Mouse (Mus musculus) forebrain, embryonic 11.5 days (tissue): ENCODE data around the gene Scn3b. TPM values are rescaled to one million over a fixed set of nuclear protein-coding genes. Genes with fewer than 3 reads are reported as not detected.

ENCODE experiments used
- ATAC-seq: fragments of 200-750 bp; cut with Nextera tagmentation; replicated peaks from 2 replicates; pipeline ENCODE4 v1.8.0; 2017; ENCODE audit warnings: moderate TSS enrichment; ENCODE audit not compliant: low FRiP score
- DNase-seq: peaks from one replicate; pipeline ENCODE4 v3.0.0-alpha.2; 2017; ENCODE audit warnings: low spot score
- H3K27ac ChIP-seq: fragments of 300-500 bp; sonication (generic); 2 replicates; pipeline ENCODE4 v1.5.1; 2014; ENCODE audit warnings: low read depth, low read length
- H3K27me3 ChIP-seq: fragments of 300-500 bp; sonication (generic); 2 replicates; pipeline ENCODE4 v1.6.1; 2014; ENCODE audit warnings: mild to moderate bottlenecking, low read length, mixed read lengths; ENCODE audit not compliant: control insufficient read depth, insufficient read depth
- H3K36me3 ChIP-seq: fragments of 300-500 bp; sonication (generic); 2 replicates; pipeline ENCODE4 v1.6.1; 2014; ENCODE audit warnings: mild to moderate bottlenecking, low read length, moderate library complexity, mixed read lengths; ENCODE audit not compliant: control insufficient read depth, insufficient read depth
- H3K4me1 ChIP-seq: fragments of 300-500 bp; sonication (generic); replicated peaks from 2 replicates; pipeline ENCODE4 v1.6.1; 2014; ENCODE audit warnings: low read length, mixed read lengths; ENCODE audit not compliant: control insufficient read depth, insufficient read depth
- H3K4me2 ChIP-seq: fragments of 300-500 bp; sonication (generic); 2 replicates; pipeline ENCODE4 v1.6.1; 2014; ENCODE audit warnings: low read depth, mild to moderate bottlenecking, low read length, moderate library complexity, mixed read lengths; ENCODE audit not compliant: severe bottlenecking
- H3K4me3 ChIP-seq: fragments of 300-500 bp; sonication (generic); 2 replicates; pipeline ENCODE4 v1.5.1; 2014; ENCODE audit warnings: low read depth, low read length
- H3K9ac ChIP-seq: fragments of 300-500 bp; sonication (generic); 2 replicates; pipeline ENCODE4 v1.6.1; 2014; ENCODE audit warnings: low read length
- H3K9me3 ChIP-seq: fragments of 300-500 bp; sonication (generic); 2 replicates; pipeline ENCODE4 v1.6.1; 2016; ENCODE audit warnings: low read length, mixed read lengths; ENCODE audit not compliant: control insufficient read depth
- WGBS: fragments of 180-500 bp; shearing (Covaris S2); extraction: QIAGEN DNeasy Blood & Tissue Kit; methylation state at CpG from one replicate; pipeline ENCODE4 v1.1.7; 2014; 5-methylcytosine and 5-hydroxymethylcytosine counted together
- polyA plus RNA-seq: library from polyadenylated mRNA; unstranded; fragments of >200 nt; fragmentation: Nextera tagmentation; extraction: Ambion mirVana; gene quantifications from 2 replicates; pipeline ENCODE4 v1.2.1, GENCODE M21; 2014

Gene Scn3b
- polyA plus RNA-seq, 1 experiment from 2014 or later: 9.7 TPM

DNA sequence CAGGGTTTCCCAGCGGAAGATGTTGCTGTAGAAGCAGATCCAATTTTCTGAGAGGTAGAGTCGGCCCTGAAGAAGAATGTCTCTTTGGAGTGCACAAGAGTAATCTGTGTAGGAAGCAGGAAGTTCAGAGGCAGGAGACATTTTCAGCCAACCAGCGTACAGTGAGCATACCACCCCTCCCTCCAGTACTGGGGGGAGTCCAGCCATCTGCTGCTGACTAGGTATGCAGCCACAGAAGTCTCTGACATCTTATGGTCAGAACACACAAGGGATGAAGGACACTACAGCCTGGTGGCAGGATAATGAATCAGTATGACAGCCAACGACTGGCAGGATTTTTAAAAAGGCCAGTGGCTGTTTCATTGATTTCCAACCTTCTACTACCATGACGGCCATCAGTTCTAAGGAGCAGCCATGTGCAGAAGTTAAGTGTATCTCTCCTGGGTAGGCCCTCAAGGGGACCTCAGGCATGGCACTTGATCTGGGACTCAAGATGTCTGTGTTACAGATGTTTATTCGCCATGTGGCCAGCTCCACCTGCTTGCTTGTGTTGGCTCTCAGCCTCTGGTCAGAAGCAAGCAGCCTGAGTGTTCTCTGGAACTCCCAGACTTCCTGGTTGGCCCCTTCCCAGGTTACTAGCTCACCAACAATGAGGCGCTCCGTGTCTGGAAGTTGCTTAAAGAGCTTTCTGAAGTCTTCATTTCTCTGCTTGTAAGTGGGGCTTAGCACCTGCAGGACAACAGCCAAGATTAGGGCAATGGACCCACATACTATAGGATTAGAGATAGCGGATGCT, 48.0 kb downstream of the Scn3b start:
- 84% methylated on average over 9 of the region's 9 CpGs for WGBS
- H3K4me1 ChIP-seq: no peaks in the 10 kb centered on the region
- no peak overlapping the region for H3K4me3 ChIP-seq
- H3K27me3 ChIP-seq: no peaks in the 10 kb centered on the region
- H3K4me2 ChIP-seq: no peak overlapping the region
- no peaks in the 10 kb centered on the region for H3K9me3 ChIP-seq
- H3K36me3 ChIP-seq: no peaks in the 10 kb centered on the region
- no peak overlapping the region for H3K27ac ChIP-seq
- no peak overlapping the region for H3K9ac ChIP-seq
- DNase-seq: no peak
- ATAC-seq: no peak

DNA sequence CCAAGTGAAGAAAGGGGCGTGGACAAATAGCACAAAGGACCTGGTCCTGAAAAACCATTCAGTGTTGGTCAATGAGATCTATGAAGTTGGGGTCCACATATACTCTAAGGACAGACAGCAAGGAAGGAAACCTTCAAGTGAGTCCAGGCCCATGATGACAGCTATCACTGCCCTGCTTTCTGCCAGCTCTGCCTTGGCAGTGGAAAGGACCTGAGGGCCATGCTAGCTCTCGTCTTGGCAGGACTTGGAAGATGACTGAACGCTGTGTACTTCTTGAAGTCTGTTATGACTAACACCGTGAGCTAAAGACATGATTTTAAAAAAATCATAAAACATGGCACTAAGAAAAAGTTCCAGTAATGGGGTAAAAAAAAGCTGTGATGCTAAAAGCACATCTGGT, 48.7 kb downstream of the Scn3b start:
- H3K27ac ChIP-seq: no peak overlapping the region
- no peaks in the 10 kb centered on the region for H3K27me3 ChIP-seq
- 91% methylated on average over 4 of the region's 4 CpGs for WGBS
- no peak overlapping the region for H3K9ac ChIP-seq
- no peak overlapping the region for H3K4me2 ChIP-seq
- H3K36me3 ChIP-seq: no peaks in the 10 kb centered on the region
- no peaks in the 10 kb centered on the region for H3K9me3 ChIP-seq
- H3K4me1 ChIP-seq: no peaks in the 10 kb centered on the region
- DNase-seq (no peak), ATAC-seq (no peak)
- no peak overlapping the region for H3K4me3 ChIP-seq

DNA sequence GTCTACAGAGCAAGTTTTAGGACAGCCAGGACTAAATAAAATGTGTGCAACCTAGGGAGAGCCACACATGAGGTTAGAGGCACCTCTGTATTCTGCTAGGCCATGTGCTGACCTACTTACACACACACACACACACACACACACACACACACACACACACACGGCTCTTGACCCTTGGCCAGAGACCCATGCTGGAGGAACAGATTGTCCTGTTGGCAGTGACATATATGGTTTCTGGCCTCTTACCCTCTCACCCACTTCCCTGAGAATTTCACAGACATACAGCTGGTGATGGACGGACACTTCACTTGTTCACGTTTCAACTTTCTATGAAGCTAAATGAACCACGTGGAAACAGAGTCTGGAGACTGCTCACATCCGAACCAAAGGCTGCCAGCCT, 49.8 kb downstream of the Scn3b start:
- no peak overlapping the region for H3K4me2 ChIP-seq
- ATAC-seq (no peak), DNase-seq (no peak)
- H3K27ac ChIP-seq: no peak overlapping the region
- H3K36me3 ChIP-seq: no peaks in the 10 kb centered on the region
- H3K4me3 ChIP-seq: no peak overlapping the region
- H3K4me1 ChIP-seq: no peaks in the 10 kb centered on the region
- H3K9me3 ChIP-seq: no peaks in the 10 kb centered on the region
- no peak overlapping the region for H3K9ac ChIP-seq
- 86% methylated on average over 5 of the region's 5 CpGs for WGBS
- H3K27me3 ChIP-seq: no peaks in the 10 kb centered on the region

DNA sequence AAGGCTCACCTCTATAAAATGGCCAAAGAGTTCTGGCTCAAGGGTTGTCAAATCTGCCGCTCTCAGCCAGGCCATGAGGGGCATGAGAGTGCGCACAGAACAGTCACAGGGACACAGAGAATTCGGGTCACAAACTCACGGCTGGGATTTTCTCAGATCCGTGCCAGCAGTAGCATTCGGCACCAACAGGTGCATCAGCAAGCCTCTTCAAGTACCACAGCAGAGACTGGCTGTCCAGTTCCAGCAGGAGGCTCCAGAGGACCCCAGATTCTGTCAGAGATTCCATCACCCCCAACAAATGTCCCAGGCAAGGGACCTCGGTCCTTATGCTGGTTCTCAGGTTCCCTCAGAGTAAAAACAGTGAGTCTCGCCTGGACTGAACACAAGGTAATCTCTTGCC, 51.4 kb downstream of the Scn3b start:
- no peak overlapping the region for H3K4me3 ChIP-seq
- H3K4me2 ChIP-seq: no peak overlapping the region
- no peak overlapping the region for H3K9ac ChIP-seq
- no peaks in the 10 kb centered on the region for H3K27me3 ChIP-seq
- no peaks in the 10 kb centered on the region; the same call in 1 of the 2 replicates for H3K36me3 ChIP-seq
- ATAC-seq (no peak), DNase-seq (no peak)
- no peak overlapping the region for H3K27ac ChIP-seq
- H3K4me1 ChIP-seq: no peaks in the 10 kb centered on the region
- WGBS: 88% methylated on average over 8 of the region's 8 CpGs
- no peaks in the 10 kb centered on the region for H3K9me3 ChIP-seq

DNA sequence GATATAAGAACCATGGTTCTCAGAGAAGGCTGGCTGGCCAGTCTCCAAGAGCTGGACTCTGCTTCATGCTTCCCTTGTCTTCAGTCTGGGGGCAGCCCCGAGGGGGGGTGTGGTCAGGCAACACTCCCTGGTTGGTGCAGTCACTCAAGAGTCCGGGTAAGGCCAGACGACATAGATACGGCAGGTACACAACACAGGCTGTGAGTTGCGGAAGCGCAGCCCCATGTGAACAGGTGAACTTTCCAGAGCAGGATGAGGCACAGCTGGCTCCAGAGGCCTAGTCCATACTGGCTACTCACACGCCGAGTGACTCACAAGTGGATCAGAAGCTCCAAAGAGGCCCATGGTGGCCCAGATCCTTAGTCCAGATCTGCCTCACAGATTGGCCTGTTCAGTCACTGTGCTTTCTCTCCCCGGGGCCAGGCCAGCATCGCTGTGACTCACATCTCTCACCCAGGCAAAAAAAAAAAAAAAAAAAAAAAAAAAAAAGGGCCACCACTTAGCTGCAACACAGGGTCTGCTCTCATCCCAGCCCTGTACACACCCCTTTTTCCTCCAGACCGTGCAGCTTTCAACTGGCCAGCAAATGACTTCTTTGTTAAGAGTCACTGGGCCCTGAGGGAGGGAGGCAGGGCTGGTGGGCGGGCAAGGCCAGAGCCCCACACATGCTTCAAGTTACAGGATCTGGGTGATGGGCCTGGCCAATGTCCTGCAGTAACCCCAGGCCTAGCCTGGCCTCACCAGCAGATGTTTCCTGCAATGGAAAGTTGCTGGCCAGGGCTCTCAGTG, 52.1 kb downstream of the Scn3b start:
- DNase-seq (no peak), ATAC-seq (0 out of 2 replicates have a peak, but pooled peaks have one; percentile 12)
- H3K9ac ChIP-seq: no peak overlapping the region
- H3K27ac ChIP-seq: no peak overlapping the region
- no peak overlapping the region for H3K4me2 ChIP-seq
- no peaks in the 10 kb centered on the region for H3K27me3 ChIP-seq
- H3K9me3 ChIP-seq: no peaks in the 10 kb centered on the region
- 61% methylated on average over 12 of the region's 12 CpGs for WGBS
- no peaks in the 10 kb centered on the region for H3K4me1 ChIP-seq
- H3K36me3 ChIP-seq: no peaks in the 10 kb centered on the region; the same call in 1 of the 2 replicates
- H3K4me3 ChIP-seq: no peak overlapping the region

DNA sequence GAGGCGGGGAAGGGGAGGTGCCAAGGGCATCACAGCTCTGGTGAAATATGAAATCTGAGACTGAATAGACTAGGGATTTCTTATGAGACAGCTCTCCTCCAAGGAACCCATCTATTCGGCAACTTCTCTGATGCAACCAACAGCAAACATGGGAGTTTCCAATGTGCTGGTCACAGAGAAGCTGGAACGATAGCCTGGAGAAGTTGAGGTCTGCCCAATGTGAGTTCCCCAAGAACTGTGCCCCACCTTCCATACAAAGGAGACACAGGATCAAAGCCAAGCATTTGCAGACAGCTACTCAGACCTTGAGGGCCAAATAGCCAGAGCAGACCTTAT, 52.6 kb downstream of the Scn3b start:
- WGBS: 70% methylated on average over 3 of the region's 3 CpGs
- no peak for DNase-seq
- Histone ChIP-seq H3K4me2 (no peak overlapping the region), H3K9ac (no peak overlapping the region), H3K27me3 (no peaks in the 10 kb centered on the region), H3K27ac (no peak overlapping the region), H3K4me1 (no peaks in the 10 kb centered on the region), H3K4me3 (no peak overlapping the region), H3K36me3 (no peaks in the 10 kb centered on the region; the same call in 1 of the 2 replicates), H3K9me3 (no peaks in the 10 kb centered on the region)
- no peak for ATAC-seq

DNA sequence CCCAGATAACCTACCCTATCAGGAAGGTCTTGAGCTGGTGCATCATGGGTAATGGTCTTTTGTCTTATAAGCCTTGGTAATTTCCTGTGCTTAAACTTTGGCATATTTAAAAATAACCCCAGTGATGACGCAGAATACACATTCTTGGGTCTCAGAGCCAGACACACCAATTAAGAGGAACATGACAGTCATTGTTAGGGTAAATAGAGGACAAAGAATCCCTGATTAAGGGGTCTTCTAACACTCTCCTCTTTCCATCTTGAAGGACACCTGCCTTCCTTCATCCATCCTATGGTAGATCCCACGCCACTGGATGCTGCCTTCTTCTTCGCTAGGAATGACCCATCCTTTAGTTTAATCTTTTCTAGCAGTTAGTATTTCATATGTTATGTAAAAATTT, 53.4 kb downstream of the Scn3b start:
- H3K27me3 ChIP-seq: no peaks in the 10 kb centered on the region
- no peak overlapping the region for H3K4me3 ChIP-seq
- H3K4me2 ChIP-seq: no peak overlapping the region
- no peaks in the 10 kb centered on the region for H3K9me3 ChIP-seq
- ATAC-seq (no peak), DNase-seq (no peak)
- no peaks in the 10 kb centered on the region for H3K4me1 ChIP-seq
- H3K9ac ChIP-seq: no peak overlapping the region
- WGBS: 87% methylated on average over 3 of the region's 3 CpGs
- H3K36me3 ChIP-seq: no peaks in the 10 kb centered on the region; the same call in 1 of the 2 replicates
- no peak overlapping the region for H3K27ac ChIP-seq

DNA sequence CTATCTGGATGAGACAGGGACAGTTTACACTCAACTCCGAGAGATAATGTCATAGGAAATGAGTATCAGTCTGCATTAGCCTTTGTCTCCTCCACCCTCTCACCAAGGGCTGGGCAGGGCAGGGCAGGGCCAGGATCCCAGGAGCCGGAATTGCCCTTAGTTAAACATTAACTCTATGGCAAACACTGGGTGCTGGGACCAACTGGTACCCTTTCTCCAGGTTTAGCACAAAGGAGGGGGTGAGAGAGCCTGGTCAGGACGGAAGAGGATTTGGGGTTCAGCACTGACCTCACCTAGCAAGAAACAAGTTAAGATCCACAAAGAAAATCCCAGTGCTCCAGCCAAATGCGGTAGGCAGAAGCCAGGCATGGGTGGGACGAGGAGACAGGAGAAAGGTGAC, 54.2 kb downstream of the Scn3b start:
- Histone ChIP-seq H3K9me3 (no peaks in the 10 kb centered on the region), H3K9ac (no peak overlapping the region), H3K36me3 (no peaks in the 10 kb centered on the region; the same call in 1 of the 2 replicates), H3K4me2 (no peak overlapping the region), H3K27ac (no peak overlapping the region), H3K4me1 (no peaks in the 10 kb centered on the region), H3K27me3 (no peaks in the 10 kb centered on the region), H3K4me3 (no peak overlapping the region)
- ATAC-seq (no peak), DNase-seq (no peak)
- WGBS: 83% methylated on average over 5 of the region's 5 CpGs
